Mouse (Mus musculus) cerebellum, adult (tissue): Measurements from ENCODE around the gene Ift52.
"Not testable (repeated sequence)": the region's sequence is repeated elsewhere in the genome, so short reads cannot be mapped to it uniquely, and the experiment has no call there.

Experiments used
- ATAC-seq: cut with Nextera tagmentation; 2 replicates; pipeline ENCODE4 v1.9.2; 2017; ENCODE audit warnings: mild to moderate bottlenecking, moderate library complexity, mixed read lengths; ENCODE audit not compliant: insufficient number of reproducible peaks, low FRiP score, low TSS enrichment

Gene Ift52

DNA sequence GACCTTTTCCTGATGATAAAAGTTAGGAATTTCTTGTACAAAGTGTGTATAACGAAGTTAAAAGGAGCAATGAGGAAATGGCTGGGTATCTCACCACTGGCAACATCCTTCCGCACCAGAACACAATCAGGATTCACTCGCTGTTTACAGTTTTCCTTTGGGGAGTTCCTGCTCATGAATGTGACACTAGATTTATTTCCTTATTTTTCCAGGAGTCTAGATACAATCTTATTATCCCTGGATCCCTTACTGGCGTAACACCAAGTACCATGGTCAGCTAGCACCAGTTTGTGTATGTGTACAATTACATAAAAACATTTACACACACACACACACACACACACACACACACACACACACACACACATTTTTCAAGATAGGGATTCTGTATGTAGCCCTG, 9.9 kb upstream of the Ift52 start:
- ATAC-seq = no peak

DNA sequence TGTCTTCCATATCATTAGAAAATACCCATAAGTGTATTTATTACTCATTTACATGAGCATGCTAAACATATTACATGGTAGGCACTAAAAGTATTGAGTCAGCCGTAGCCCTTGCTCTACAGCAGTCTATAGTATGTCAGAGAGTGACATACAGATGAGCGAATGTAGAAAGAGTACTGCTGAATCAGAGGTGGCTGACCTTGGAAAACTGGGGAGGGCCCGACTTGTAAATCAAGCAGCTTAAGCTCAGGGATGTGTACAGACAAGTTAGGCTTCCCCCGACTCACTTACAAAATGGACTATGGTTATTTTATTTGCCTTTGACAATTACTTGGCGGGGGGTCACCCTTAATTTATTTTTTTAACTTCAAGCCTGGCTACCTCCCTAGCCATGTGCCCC, 14.1 kb downstream of the Ift52 start:
- no peak for ATAC-seq

DNA sequence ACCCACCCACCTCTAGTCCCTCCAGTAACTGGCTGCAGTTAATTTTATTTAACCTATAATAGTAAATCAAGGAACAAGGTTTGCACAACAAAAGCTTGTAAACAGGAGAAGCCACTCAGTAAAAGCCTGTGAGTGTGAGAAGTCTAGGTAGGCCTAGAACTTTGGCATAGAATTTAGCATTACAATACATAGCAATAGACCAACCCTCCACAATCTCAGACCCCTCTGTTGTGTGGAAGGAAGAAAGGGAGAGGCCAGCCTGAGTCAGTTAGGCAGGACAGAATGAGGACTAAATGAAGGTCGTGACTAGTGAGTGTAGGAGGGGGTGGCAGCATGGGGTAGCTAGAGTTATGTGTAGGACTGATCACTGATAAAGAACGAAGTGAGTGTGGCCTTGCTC, 14.6 kb downstream of the Ift52 start:
- ATAC-seq = no peak

DNA sequence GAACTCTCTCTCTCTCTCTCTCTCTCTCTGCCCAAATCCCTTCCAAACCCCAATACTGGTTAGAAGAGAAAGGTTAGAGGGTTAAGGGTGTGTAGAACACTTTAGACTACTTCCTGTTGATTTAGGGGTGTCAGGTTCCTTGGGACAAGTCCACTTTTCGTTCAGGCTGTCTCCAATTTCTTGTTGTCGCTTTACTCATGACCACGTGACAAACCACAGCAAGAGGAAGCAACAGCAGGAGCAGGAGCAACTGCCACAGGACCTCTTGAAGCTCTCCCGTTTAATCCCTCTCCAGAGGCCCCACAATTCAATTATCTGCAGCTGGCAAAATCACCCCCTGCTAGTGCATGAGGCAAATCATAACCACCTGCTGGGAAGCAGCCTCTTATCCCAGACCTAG, 15.5 kb downstream of the Ift52 start:
- no peak for ATAC-seq

DNA sequence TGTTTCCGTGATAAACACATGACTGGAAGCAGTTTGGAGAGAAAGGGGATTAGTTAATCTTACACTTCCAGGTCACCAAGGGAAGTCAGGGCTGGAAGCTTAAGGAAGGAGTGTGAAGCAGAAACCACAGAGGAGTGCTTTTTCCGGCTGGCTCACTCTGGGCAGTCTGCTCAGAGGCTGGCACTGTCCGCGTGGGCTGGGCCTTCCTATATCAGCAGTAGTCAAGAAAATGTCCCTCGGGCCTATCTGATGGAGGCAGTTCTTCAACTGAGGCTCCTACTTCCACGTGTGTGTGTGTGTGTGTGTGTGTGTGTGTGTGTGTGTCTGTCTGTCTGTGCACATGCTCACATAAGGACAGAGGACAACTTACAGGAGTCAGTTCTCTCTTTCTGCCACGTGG, 22.8 kb downstream of the Ift52 start:
- no peak for ATAC-seq

DNA sequence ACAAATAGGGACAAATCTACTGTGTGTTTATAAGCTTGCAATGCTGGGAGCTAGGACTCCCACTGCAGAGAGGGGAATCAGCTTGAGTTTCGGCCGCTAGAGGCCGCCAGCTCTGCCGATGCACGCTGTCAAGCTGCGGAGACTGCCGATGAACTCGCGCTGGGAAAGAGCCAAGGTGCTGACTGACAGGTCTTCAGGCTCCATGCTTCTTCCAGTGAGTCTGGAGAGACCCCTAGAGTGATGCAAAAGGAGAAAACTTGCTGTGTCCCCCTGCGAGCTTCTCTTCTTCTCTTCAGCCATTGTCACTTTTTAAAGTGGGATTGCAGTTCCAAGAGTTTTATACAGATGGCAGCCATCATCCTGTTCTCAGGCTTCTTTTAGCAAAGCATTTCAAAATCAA, 31.0 kb downstream of the Ift52 start:
- ATAC-seq = peak; percentile 52; the same call in 1 of the 2 replicates

DNA sequence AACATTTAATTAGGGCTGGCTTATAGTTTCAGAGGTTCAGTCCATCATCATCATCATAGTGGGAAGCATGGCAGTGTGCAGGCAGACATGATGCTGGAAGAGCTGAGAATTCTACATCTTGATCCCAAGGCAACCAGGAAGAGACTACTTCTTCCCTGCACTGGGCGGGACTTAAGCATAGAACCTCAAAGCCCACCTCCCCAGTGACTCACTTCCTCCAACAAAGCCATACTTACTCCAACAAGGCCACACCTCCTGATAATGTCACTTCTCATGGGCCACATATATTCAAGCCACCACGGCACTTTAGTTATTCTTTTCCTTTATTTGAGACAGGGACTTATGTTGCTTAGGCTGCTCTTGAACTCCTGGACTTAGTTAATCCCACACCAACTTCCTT, 32.0 kb downstream of the Ift52 start:
- ATAC-seq = no peak

DNA sequence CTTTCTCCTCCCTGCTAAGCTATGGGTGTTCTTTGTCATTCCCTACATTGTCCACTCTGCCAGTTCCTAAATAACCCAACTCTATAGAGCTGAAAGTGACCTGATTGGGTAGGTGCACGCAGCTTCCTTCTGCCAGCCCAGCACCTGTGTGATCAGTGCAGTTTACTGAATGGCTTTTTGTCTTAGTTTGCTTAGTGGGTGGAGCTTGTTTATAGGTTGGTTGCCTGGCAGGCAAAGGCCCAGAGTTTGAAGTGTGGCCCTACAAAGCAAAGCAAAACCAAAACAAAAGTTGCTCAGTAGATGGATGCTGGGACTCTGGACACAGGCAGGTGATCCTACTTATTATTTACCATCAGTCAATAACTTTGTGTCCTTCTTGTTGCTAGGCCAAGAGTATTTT, 34.5 kb downstream of the Ift52 start:
- ATAC-seq = no peak

DNA sequence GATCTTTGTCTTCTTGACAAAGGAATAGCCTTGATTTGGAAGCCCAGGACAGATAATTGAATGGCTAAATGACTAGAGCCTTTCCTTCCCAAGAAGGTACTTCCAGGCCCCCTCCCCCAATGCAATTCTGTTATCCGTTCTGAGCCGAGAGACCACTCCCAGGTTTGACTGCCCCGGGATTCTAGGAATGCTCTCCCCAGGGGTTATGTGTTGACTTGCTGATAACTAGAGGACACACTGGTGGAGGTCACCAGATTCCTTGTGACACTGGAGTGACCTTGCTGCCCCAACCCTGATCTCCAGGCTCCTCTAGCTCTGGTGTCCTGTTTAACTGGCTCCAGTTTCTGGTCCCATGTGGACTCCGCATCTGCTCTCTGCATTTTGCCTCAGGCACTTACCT, 34.9 kb downstream of the Ift52 start:
- no peak for ATAC-seq

DNA sequence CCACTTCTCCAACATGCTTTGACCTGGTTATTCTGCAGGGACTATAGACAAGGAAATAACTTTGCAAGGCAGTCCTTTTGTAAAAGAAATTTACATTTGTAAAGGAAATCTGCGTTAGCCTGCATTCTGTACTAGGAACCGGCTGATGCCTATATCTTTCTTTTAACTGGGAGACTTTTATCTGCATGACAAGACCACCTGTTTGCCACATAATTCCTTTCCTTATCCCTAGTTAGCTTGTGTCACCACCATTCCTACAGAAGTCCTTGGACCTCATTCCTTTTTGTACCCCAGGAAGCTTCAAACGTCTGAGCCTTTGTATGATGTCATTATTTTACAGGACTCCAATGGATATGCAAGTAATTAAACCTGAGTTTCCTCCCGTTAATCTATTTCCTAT, 35.7 kb downstream of the Ift52 start:
- no peak for ATAC-seq

DNA sequence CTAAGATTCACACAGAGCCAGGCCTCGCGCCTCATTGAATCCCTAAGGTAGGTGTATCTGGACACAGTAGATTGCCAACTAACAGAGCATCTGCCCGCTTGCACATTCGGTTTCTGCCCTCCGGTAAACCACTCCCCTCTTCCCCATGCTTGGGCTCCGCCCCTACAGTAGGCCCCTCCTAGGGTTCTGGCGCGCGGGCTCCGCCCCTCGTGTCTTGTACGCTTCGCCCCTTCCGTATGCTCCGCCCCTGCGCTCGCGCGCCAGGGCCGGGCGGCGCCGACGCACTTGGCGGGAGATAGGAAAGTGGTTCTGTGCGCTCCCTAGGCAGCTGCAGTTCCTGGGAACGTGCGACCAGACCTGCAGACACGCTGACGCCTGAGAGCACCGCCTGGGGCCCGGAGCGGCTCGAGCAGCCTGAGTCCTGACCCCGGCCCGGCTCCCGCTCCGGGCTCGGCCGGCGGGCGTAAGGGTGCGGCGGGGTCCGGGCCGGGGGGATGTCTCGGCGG, 37.2 kb downstream of the Ift52 start, which contains the start of gene Mybl2:
Mybl2 (plus strand) TSS at position 353 of the 506 bp plus-strand sequence.
- peak; percentile 85 for ATAC-seq

DNA sequence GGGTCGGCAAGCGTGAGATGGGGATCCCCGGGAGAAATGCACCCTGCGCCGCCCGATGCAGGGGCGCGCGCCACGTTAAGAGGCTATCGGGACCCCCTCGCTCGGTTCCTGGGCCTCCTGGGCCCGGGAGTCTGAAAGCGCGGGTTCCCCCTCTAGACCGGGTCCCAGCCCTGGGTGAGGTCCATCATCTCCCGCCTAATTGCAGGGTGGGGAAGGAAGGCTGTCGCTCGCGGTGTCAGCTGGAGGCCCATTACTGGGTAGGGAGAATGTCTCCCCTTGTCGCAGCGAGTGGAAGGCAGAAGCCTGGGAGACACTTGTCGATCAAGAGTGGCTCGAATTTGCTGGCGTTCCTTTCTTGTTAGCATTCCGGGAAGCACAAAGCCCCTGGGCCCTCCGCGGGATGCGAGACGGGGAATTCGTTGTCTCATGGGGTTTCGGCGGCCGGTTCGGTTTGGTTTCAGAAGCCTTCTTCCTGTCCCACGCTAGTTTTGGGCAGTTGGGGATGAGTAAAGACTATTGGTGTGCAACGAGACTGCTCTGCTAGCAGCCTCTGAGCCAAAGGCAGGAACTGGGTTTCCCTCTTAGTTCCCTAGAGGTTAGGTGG, 37.8 kb downstream of the Ift52 start:
- ATAC-seq = no peak

DNA sequence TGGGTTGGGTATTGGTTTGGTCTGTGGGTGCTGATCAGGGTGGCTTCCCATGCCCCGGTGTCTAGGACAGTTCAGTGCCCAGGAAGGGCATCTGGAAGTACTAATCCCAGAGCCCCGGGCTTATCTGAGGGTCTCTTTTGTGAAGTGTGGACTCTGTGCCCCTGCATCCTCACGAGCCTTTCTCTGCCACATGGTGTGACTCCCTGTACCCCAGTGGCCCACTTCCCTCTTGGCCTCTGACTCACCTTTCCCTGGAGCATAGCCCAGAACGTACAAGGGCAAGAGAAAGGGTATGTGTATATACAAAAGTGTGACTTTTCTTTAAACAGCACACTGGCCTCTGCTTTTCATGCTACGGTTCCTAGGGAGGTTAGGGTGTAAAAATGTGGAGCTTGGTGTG, 38.6 kb downstream of the Ift52 start:
- ATAC-seq = no peak

DNA sequence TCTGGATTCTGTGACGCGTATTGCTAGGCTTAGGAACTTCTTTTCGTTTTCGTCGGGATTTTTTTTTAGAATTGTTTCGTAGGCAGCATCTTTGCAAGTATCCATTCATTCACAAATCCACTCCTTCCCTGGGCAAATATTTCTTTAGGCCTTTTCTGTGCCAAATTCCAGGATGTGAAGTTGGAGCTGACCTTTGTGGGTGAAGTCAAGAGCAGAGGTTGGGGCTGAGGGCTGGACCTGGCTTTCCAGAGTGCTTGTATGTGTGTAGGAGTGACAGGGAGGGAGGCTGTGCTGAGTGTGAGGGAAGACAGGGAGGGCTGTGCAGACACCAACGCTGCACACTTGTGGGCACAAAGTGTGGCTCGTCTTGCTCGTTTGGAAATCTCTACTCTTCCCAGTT, 39.4 kb downstream of the Ift52 start:
- no peak for ATAC-seq

DNA sequence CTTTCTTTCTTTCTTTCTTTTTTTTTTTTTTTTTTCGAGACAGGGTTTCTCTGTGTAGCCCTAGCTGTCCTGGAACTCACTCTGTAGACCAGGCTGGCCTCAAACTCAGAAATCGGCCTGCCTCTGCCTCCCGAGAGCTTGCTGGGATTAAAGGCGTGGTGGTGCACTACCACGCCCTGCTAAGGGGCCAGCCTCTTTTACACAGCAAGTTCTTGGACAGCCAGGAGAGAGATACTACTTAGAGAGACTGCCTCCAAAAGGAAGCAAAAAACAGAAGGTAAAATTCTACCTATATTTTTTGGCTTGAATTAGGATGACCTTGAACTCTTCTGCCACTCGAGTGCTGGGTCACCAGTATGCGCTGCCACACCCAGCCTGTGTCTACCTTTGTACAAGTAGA, 41.8 kb downstream of the Ift52 start:
- not testable (repeated sequence) for ATAC-seq

DNA sequence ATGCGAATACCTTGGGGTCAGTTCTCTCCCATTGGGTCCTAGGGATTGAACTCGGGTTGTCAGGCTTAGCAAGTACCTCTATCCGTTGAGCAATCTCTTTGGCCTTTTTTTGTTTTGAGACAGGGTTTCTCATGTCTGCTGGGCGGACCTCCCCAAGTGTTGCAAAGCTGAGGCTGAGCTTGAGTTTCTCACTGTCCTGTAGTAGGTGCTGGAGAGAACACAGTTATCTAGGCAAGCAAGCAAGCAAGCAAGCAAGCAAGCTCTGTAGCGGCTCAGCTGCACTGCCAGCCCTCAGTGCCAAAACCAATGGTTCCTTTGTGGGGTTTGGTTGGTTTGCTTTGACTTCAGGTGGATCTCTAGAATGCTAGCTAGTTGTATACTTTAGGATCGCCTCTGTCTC, 43.5 kb downstream of the Ift52 start:
- no peak for ATAC-seq

DNA sequence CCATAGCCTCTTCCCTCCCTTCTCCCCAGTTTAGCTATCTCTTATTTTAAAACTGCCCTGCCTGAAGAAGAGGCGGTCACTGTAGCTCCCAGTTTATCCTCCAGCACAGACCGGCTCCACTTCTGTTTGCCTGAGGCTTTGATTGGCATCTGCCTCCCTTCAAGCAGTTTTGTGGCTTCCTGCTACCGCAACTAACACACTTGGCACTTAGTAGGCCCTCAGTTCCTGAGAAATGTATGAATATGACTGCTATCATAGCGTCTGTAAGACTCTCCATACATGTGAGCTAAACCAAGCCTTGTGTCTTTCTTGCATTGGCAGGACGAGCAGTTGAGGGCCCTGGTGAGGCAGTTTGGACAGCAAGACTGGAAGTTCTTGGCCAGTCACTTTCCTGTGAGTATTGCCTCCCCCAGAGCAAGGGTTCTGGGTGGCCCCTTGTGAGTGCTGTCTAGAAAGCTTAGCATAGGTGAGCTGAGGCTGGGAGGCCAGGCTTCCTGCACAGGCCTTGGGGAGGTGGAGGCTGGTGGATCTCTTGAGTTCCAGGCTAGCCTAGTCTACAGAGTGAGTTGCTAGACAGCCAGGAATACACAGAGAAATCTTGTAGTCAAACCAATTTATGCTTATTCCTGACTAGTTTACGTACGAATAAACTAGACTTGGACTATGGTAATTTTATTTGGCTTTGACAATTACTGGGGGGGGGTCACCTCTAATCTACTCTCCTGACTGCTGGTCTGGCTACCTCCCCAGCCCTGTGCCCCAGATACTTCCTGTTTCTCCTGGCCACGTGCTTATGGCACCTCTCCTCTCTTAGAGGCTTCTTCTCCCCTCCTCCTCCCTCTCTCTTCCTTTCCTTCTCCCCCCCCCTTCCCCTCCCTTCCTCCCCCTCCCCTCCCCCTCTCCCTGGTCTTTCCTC, 44.3 kb downstream of the Ift52 start:
- no peak for ATAC-seq

DNA sequence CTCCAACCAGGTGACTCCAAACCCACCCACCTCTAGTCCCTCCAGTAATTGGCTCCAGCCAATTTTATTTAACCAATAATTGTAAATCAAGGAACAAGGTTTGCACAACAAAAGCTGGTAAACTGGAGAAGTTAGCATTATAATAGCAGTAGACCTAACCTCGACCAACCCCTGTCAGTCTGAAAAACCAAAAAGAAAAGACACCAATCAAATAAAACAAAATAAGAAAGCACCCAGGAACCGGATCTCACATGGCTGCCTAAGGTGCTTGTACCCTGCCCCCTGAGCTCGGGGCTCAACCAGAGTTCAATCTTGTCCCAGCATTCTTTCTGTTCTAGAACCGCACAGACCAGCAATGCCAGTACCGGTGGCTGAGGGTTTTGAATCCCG, 45.0 kb downstream of the Ift52 start:
- ATAC-seq = no peak

DNA sequence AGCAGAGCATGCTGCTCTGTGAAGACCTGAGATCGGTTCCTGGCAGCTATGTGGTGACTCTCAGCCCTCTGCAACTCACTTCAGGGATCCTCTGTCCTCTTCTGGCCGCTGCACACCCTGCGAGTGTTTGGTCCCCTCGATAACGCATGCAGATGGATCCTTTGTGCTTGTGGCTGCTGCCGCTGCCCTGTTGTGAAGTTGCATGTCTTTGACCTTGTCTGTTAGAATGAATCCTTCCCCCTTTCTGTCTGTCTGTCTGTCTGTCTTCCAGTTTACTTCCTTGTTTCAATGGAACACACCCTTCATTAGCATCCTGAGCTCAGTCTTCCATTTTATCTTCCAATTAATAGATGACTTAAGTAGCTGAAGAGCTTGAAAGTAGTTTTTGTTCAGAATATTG, 49.2 kb downstream of the Ift52 start:
- no peak for ATAC-seq

DNA sequence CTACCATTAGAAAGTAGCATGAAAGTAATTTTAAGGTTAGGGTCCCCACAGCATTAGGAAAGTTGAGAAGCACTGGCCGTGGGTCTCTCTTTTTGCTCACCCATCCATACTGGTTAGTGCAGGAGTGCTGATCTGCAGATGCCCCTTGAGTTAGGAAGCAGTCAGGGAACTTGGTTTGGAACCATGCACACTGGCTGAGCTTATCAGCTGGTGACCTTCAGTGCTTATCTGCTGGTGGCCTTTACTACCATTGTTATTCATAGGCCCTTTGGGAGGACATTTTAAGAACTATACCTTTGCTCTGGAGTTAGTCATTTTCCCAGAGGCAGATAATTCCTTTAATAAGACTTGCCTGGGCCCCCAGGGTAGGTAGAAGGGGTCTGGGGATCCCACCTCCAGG, 50.1 kb downstream of the Ift52 start:
- ATAC-seq = no peak

DNA sequence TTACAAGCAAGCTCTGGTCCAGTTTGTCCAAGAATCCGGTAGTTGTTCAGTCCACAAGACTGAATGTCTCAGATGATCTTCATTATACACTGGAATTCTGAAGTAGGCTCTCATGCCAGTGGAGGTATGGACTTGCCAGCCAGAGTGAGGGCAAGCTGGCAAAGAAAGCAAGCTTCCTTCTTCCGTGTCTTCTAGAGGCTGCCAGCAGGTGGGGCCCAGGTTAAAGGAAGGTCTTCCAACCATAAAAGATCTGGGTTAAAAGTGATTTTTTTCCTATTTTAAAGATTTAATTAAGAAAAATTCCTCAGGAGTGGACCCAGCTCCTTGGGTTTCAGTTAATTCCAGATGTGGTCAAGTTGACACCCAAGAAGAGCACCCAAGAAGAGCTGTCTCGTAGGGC, 53.1 kb downstream of the Ift52 start:
- ATAC-seq = no peak

DNA sequence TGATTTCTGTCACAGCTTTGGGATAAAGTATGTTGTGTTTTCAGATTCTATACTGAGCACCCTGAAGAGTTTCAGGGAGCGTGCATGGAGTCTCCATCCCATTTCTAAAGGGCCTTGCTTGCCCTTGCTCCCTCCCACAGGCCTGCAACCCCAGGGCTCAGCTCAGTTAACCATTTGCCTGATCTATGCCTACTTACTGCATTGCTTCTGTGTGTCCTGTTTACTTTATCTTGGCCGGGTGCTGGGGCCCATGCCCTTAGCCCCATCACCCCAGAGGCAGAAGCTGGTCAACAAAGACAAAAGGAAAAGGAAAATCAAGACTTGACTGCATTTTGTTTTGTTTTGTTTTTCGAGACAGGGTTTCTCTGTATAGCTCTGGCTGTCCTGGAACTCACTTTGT, 54.4 kb downstream of the Ift52 start:
- no peak for ATAC-seq
